Mouse (Mus musculus) intestine, embryonic 14.5 days (tissue): ENCODE results near the gene F8. TPM values are rescaled to one million over a fixed set of nuclear protein-coding genes. Genes with fewer than 3 reads are reported as not detected.

Experiments
- ATAC-seq: fragments of 200-750 bp; cut with Nextera tagmentation; replicated peaks from 2 replicates; pipeline ENCODE4 v1.8.0; 2017; ENCODE audit warnings: low read depth, moderate number of reproducible peaks, moderate TSS enrichment, moderate library complexity; ENCODE audit not compliant: low FRiP score, low TSS enrichment
- DNase-seq: peaks from one replicate; pipeline ENCODE4 v3.0.0-alpha.2; 2018; ENCODE audit warnings: low spot score
- H3K27ac ChIP-seq: fragments of 300-500 bp; sonication (generic); 2 replicates; pipeline ENCODE4 v1.5.1; 2014; ENCODE audit warnings: low read depth, mild to moderate bottlenecking, control low read depth
- H3K27me3 ChIP-seq: fragments of 300-500 bp; sonication (generic); replicated peaks from 2 replicates; pipeline ENCODE4 v1.6.1; 2014; ENCODE audit warnings: low read length, control low read depth; ENCODE audit not compliant: control insufficient read depth, insufficient read depth
- H3K36me3 ChIP-seq: fragments of 300-500 bp; sonication (generic); 2 replicates; pipeline ENCODE4 v1.6.1; 2014; ENCODE audit warnings: low read length, control low read depth; ENCODE audit not compliant: control insufficient read depth, insufficient read depth
- H3K4me1 ChIP-seq: fragments of 300-500 bp; sonication (generic); replicated peaks from 2 replicates; pipeline ENCODE4 v1.6.1; 2014; ENCODE audit warnings: low read length, control low read depth, mixed read lengths; ENCODE audit not compliant: control insufficient read depth, insufficient read depth
- H3K4me2 ChIP-seq: fragments of 300-500 bp; sonication (generic); 2 replicates; pipeline ENCODE4 v1.6.1; 2014; ENCODE audit warnings: low read length
- H3K4me3 ChIP-seq: fragments of 300-500 bp; sonication (generic); 2 replicates; pipeline ENCODE4 v1.5.1; 2014; ENCODE audit warnings: low read depth, low read length, control low read depth, mixed read lengths
- H3K9ac ChIP-seq: fragments of 300-500 bp; sonication (generic); 2 replicates; pipeline ENCODE4 v1.6.1; 2014; ENCODE audit warnings: mild to moderate bottlenecking, low read length
- H3K9me3 ChIP-seq: fragments of 300-500 bp; sonication (generic); 2 replicates; pipeline ENCODE4 v1.6.1; 2016; ENCODE audit warnings: low read length, control low read depth; ENCODE audit not compliant: control insufficient read depth
- WGBS: fragments of 180-500 bp; shearing (Covaris S2); extraction: QIAGEN DNeasy Blood & Tissue Kit; methylation state at CpG from one replicate; pipeline ENCODE4 v1.1.7; 2014; 5-methylcytosine and 5-hydroxymethylcytosine counted together
- polyA plus RNA-seq: library from polyadenylated mRNA; unstranded; fragments of >200 nt; fragmentation: Nextera tagmentation; extraction: Ambion mirVana; gene quantifications from 2 replicates; pipeline ENCODE4 v1.2.1, GENCODE M21; 2014

Gene F8
- polyA plus RNA-seq, 1 experiment from 2014 or later, result 1.6 TPM

- H3K27ac ChIP-seq, result no peak overlapping the region
- DNase-seq, result no peak
- WGBS, result 68% methylated on average over 2 of the region's 2 CpGs
Measured at GRCm38 (mm10) chrX:75129474-75129873, 252.9 kb downstream of the F8 start.

GRCm38 (mm10) chrX:75128333-75128980 is 254.0 kb downstream of the F8 start:
- Histone ChIP-seq H3K4me2 (0 out of 2 replicates have a peak overlapping the region, but pooled peaks have one; percentile 20), H3K27me3 (no peaks in the 10 kb centered on the region), H3K4me3 (no peak overlapping the region), H3K27ac (no peak overlapping the region), H3K4me1 (no peaks in the 10 kb centered on the region), H3K36me3 (peaks cover 13% of the 10 kb centered on the region), H3K9ac (no peak overlapping the region), H3K9me3 (no peaks in the 10 kb centered on the region)
- ATAC-seq (no peak), DNase-seq (no peak)

More at GRCm38 (mm10) chrX:75129474-75129873, 252.9 kb downstream of the F8 start:
- Histone ChIP-seq H3K9ac (no peak overlapping the region), H3K36me3 (0 out of 2 replicates have a peak, but pooled peaks cover 9% of the 10 kb centered on the region), H3K4me3 (peak overlapping the region; percentile 50; the same call in 1 of the 2 replicates), H3K9me3 (no peaks in the 10 kb centered on the region), H3K4me2 (peak overlapping the region; percentile 52), H3K4me1 (no peaks in the 10 kb centered on the region), H3K27me3 (no peaks in the 10 kb centered on the region)
- no peak for ATAC-seq

- DNase-seq, result no peak
- Histone ChIP-seq H3K4me2 (no peak overlapping the region), H3K4me1 (no peaks in the 10 kb centered on the region), H3K4me3 (no peak overlapping the region), H3K9ac (no peak overlapping the region), H3K27me3 (no peaks in the 10 kb centered on the region), H3K9me3 (no peaks in the 10 kb centered on the region), H3K36me3 (peaks cover 22% of the 10 kb centered on the region), H3K27ac (no peak overlapping the region)
- no peak for ATAC-seq
Measured at GRCm38 (mm10) chrX:75126893-75127292, 255.5 kb downstream of the F8 start.

GRCm38 (mm10) chrX:75125606-75126005 is 256.8 kb downstream of the F8 start:
- no peaks in the 10 kb centered on the region for H3K9me3 ChIP-seq
- no peak overlapping the region for H3K27ac ChIP-seq
- DNase-seq (no peak), ATAC-seq (no peak)
- peaks cover 25% of the 10 kb centered on the region for H3K36me3 ChIP-seq
- 72% methylated on average over 3 of the region's 3 CpGs for WGBS
- no peaks in the 10 kb centered on the region for H3K27me3 ChIP-seq
- H3K4me2 ChIP-seq, result no peak overlapping the region
- H3K9ac ChIP-seq, result no peak overlapping the region
- no peaks in the 10 kb centered on the region for H3K4me1 ChIP-seq
- H3K4me3 ChIP-seq, result no peak overlapping the region

Other genes with a start within 250 kb of the F8 start
- not detected in 2 replicates for gene Smim9, start 218.8 kb downstream of the F8 start, polyA plus RNA-seq
- gene Fundc2, start 216 bp downstream of the F8 start, polyA plus RNA-seq, result 68.9 and 81.4 TPM in 2 replicates
- 23.7 and 24.3 TPM in 2 replicates for gene Cmc4, start 34.0 kb upstream of the F8 start, polyA plus RNA-seq
- gene Mtcp1, start 34.0 kb upstream of the F8 start, polyA plus RNA-seq, result 10.6 and 12.3 TPM in 2 replicates
- gene Brcc3, start 34.0 kb upstream of the F8 start, polyA plus RNA-seq, result 64.9 and 70.2 TPM in 2 replicates
- gene Vbp1, start 131.7 kb upstream of the F8 start, polyA plus RNA-seq, result 146 and 155 TPM in 2 replicates
- 1.7 and 2.2 TPM in 2 replicates for gene Rab39b, start 195.6 kb upstream of the F8 start, polyA plus RNA-seq